Mouse (Mus musculus) megakaryocyte, adult 5-6 weeks (primary cell): ENCODE data around the gene Il16. TPM values are rescaled to one million over a fixed set of nuclear protein-coding genes. Genes with fewer than 3 reads are reported as not detected.
A peak's percentile ranks its signal among the peaks of the same experiment; 100 is the strongest.

ENCODE experiments used
- ATAC-seq: 2 replicates; pipeline ENCODE4 v1.8.0; 2016; ENCODE audit warnings: mild to moderate bottlenecking, inconsistent platforms; ENCODE audit not compliant: poor library complexity, severe bottlenecking
- total RNA-seq, 2 experiments: library from RNA; stranded (forward) in 1 of 2; stranded (reverse) in 1 of 2; fragments of 153-499, 151-499 nt in 1 of 2; fragments of 221-1000, 200-1000 nt in 1 of 2; gene quantifications; 2 replicates each; pipeline versions ENCODE4 v1.2.3 to v1.2.4; 2015 to 2017

Gene Il16
- total RNA-seq (2015) (38.8 and 42.2 TPM in 2 replicates), total RNA-seq (2017) (128 TPM in 2 replicates)

DNA sequence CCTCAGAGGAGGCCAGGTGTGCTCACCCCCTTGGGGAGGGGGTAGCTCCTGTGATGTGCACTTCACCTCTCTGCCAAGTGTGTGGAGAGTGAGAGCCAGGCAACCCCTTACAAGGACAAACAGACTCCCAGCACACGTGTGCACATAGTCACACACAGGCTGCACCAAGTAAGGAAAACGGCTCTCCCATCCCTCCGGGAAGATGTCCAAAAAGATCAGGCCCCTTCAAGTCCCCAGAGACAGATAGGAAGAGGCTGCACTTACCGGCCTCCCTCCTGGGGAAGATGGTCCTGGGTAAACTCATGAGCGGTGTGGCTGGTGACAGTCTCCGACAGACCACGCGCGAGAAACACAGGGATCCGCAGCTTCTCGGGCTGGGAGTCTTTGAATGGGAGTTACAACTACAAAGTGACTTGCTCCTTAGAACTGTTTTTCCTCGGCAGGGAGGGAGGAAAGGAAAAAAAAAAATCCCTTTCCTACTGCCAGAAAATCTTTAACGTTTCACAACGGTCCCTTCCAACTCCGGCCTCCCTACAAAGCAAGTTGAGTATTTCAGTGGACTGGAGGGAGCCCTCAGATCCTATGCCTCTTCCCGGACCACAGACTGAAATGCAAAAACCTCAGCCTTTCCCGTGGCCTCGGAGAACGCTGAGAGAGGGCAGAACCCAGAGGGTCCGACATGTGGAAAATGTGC, at the start of gene Il16:
Gene Il16, minus strand, starts transcription at position 314 of the 694 bp plus-strand sequence.
- no peak for ATAC-seq

DNA sequence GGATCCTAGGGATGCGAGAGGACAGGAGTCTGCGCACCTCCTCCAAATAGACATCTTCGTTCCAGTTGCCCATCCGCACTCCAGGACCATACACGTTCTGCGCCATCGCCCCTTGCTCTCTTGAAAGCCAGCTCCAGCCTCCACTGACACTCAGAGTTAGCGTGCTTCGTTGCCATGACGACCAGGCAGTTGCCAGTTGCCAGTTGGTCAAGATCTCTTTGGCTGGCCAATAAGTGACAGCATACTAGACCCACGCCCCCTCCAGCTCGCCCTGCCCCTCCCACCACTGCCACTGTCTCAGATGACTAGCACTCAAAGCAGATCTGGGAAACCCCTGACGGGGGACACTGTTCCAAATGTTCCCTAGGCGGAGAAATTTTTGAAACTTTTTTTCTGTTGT, 49.2 kb upstream of the Il16 start, which contains the start of gene Cfap161:
Gene Cfap161, minus strand, starts transcription at position 176 of the 400 bp plus-strand sequence.
- ATAC-seq: no peak

DNA sequence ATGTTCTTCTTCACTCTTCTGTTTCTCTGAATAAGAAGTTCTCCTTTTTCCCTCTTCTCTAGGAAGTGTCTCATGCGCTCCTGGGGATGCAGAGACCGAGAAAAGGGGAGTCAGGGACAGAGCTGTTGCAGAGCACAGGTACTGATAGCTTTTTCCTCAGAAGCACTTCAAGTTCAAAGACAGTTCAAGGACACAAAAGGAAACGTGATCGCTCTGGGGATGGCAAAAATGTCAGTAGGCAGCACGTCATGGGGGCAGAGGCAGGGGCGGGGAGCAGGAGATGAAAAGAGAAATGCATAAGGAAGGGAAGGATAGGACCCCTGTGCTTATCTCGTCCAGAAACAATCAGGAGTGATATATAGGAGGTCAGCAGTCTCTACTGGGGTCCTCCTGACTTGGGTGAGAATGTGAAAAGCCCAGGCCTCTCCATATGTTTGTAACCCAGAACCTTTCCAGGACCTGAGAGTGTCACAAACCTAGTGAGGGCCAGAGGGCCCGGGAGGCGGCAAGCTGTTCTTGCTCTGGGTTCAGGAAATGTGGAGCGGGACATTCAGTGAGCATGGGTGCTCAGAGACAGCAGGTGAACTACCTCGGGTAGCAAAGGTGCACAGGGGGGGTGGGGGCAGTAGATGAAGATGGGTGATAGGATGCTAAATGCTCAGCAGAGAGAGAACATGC, 48.6 kb upstream of the Il16 start:
- no peak for ATAC-seq

GRCm38 (mm10) chr7:83780881-83781280, 35.4 kb upstream of the Il16 start:
- ATAC-seq: no peak

- ATAC-seq: no peak
Observed at GRCm38 (mm10) chr7:83780026-83780425, 34.5 kb upstream of the Il16 start.

DNA sequence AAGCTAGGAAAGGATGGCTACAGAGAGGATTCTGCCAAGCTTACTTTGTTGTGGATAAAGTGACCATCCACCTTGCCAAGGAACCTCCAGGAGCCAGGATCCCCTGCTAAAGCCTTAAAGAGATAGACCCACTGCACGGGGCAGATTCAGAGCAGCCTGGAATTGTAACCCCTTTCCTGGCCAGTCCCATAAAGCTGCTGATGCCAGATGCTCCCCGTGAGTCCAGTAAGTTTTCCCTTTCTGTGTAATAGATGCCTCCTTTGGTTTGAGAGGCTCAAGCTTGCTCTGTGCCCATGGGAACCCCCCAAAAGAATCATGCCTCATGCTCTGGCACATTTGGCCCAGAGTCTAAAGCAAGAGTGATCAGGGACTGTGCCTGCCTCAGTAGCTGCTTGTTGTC, 33.5 kb upstream of the Il16 start:
- no peak for ATAC-seq

DNA sequence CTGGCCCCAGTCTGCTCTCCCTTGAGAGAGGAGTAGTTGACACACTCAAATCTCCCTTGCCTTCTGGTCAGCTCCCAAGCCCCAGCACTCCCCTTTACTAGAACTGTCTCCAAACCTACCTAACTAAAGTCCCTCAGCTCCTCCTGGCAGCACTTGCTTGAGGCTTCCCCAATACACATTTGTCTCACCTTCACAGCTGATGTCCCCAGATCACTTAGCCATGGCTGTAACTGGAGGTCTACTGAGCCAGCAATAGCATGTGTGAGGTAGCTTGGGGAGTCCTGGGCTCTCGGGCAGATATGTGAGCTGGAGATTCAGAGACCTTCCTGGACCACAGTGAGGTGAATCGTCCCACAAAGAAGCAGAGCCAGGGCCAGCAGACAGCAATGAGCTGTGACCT, 33.0 kb upstream of the Il16 start:
- ATAC-seq: no peak

GRCm38 (mm10) chr7:83774721-83775120, 29.2 kb upstream of the Il16 start:
- ATAC-seq: peak; percentile 75

- no peak for ATAC-seq
Observed at GRCm38 (mm10) chr7:83763674-83764073, 18.1 kb upstream of the Il16 start.

DNA sequence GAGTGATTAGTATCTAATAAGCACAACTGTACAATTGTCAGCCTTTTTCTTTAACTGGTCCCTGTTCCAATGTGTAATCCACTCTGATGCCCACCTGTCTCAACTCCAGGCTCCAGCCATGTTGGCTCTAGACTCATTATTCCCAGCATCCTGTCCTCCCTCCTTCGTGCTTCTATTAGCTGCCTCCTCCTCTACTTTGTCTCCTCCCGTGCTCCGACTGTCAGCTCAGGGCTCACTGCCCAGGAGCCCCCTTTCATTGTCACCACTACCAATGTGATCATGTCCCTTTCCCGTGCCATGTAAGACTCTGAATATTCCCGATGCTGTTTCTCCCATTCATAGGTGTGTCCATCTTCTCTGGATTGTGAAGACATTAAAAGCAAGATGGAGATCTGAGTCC, 16.8 kb upstream of the Il16 start:
- ATAC-seq: no peak

DNA sequence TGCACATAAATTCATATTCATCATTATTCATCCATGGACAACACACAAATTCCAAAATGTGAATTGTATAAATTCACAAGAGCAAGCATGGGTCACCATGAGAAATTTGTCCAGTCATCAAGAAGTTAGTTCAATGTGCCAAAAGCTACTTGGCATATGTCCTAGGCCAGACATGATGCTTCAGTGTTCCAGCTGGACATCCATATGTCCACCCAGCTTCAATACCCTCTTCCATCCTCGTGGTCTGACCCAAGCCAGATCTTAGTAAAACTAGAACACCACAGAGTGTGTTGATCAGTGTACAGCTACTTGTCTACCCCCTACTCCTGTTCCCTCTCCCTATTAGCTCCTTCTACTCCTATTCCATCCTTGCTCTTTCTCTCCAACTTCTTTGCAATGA, 5.5 kb upstream of the Il16 start:
- ATAC-seq: no peak

DNA sequence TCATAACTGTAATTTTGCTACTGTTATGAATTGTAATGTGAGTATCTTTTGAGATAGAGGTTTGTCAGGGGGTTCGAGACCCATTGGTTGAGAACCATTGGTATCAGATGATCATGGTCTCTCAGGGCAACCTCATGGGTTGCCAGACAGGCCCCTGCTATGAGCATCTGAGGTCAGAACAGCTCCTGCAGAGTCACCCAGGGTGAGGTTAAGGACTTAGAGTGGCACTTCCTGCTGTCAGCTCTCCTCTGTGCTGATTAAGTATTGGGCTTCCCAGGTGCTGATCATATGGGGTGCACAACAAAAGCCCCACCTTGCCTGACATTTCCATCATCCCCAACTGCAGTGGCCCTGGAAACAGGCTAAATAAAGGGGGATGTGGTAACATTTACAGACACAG, 2.9 kb upstream of the Il16 start:
- no peak for ATAC-seq

GRCm38 (mm10) chr7:83746107-83746687, 671 bp upstream of the Il16 start:
- ATAC-seq: no peak

- ATAC-seq: no peak
Observed at GRCm38 (mm10) chr7:83745065-83745412, 487 bp downstream of the Il16 start.

GRCm38 (mm10) chr7:83744250-83744649, 1.3 kb downstream of the Il16 start:
- no peak for ATAC-seq

DNA sequence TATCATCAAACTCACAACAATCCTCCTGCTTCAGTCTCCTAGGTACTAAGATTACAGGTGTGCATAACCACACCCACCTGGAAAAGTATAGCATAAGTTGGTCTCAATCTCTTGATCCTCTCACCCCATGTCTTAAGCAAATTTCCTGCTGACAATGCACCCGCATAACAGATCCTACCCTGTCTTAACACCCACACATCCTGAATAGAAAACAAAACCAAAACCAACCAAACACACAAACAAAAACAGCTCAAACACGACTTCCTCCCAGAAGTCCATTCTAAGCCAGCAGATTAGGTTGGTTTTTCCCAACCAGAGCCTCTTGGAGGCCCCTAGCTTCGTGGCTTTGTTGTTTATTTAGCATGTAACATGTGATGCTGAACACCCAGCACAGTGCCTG, 2.8 kb downstream of the Il16 start:
- no peak for ATAC-seq

DNA sequence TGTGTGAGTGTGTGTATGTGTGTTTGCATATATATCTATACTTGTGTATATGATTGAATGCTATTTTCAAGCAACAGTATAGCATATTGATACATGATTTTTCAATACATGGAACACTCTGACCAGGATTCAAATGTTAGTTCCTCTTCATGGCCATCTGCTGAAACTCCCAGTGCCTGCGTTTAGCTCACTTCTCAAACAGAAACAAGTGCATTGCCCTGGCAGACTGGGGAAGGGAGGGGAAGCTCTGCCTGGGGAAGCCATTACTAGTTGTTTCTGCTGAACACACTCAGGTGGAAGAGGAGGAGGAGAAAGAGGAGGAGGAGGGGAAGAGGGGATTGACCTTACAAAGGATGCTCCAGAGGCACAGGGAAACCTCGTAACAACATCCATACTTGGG, 3.5 kb downstream of the Il16 start:
- ATAC-seq: peak; percentile 38; the same call in 1 of the 2 replicates

- no peak for ATAC-seq
Observed at GRCm38 (mm10) chr7:83739680-83740310, 5.7 kb downstream of the Il16 start.

GRCm38 (mm10) chr7:83738623-83739462, 6.7 kb downstream of the Il16 start:
- no peak for ATAC-seq

DNA sequence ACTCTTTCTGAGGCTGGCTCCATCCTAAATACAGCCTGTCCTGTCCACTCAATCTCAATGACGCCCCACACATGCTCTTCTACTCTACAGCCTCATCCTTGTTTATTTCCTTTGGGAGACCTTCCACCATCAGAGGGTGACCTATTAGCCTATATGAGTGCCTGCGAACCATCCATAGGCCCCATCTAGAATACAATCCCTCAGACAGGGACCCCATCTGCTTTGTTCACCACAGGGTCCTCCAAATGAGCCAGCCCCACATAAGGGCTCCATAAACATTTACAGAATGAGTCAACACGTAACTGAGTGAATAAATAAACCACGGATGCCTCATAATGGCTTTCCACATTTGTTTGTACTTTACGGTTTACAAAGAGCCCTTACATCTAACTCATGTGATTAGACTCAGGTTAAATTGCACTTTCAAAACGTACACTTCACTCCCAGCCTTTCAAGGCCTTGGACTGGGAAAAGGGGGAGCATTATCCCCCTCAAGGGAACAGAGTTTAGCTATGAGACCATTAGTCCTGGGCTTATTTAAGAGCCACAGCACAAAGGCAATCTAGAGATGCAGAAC, 7.5 kb downstream of the Il16 start:
- ATAC-seq: no peak
